Mouse (Mus musculus) liver, embryonic 14.5 days (tissue): Measurements from ENCODE around the gene Ms4a4c. TPM values are rescaled to one million over a fixed set of nuclear protein-coding genes. Genes with fewer than 3 reads are reported as not detected.
"Not testable (repeated sequence)": the region's sequence is repeated elsewhere in the genome, so short reads cannot be mapped to it uniquely, and the experiment has no call there.

Experiments used
- ATAC-seq: fragments of 200-750 bp; cut with Nextera tagmentation; 2 replicates; pipeline ENCODE4 v1.8.0; 2017; ENCODE audit warnings: moderate number of reproducible peaks, mild to moderate bottlenecking, moderate library complexity; ENCODE audit not compliant: insufficient read depth
- DNase-seq, 3 experiments: peaks; one replicate each; pipeline ENCODE4 v3.0.0-alpha.2; 2012 to 2013; ENCODE audit warnings: low read depth in 3 of 3, low spot score in 3 of 3
- H3K27ac ChIP-seq: fragments of 300-500 bp; sonication (generic); 2 replicates; pipeline ENCODE4 v1.5.1; 2014; ENCODE audit warnings: moderate library complexity, mild to moderate bottlenecking, control low read depth, inconsistent platforms
- H3K27me3 ChIP-seq: fragments of 300-500 bp; sonication (generic); 2 replicates; pipeline ENCODE4 v1.6.1; 2014; ENCODE audit warnings: mild to moderate bottlenecking, low read length, moderate library complexity; ENCODE audit not compliant: control insufficient read depth, insufficient read depth
- H3K36me3 ChIP-seq: fragments of 300-500 bp; sonication (generic); replicated peaks from 2 replicates; pipeline ENCODE4 v1.6.1; 2014; ENCODE audit warnings: low read depth; ENCODE audit not compliant: control insufficient read depth, insufficient read depth
- H3K4me1 ChIP-seq, 2 experiments: fragments of 200-500 bp in 1 of 2; fragments of 300-500 bp in 1 of 2; sonication (generic) in 1 of 2; replicated peaks; 2 replicates each; pipeline ENCODE4 v1.6.1; 2012 to 2014; ENCODE audit warnings: antibody characterized with exemption in 1 of 2, inconsistent platforms in 1 of 2, low read length in 1 of 2; ENCODE audit not compliant: control insufficient read depth in 2 of 2, insufficient read depth in 2 of 2
- H3K4me2 ChIP-seq: fragments of 300-500 bp; sonication (generic); 2 replicates; pipeline ENCODE4 v1.6.1; 2014; ENCODE audit warnings: low read depth, mild to moderate bottlenecking, control low read depth, moderate library complexity
- H3K4me3 ChIP-seq, 2 experiments: fragments of 200-500 bp in 1 of 2; fragments of 300-500 bp in 1 of 2; sonication (generic) in 1 of 2; 2 replicates each; pipeline ENCODE4 v1.5.1; 2012 to 2014; ENCODE audit warnings: low read depth in 2 of 2, low read length in 2 of 2, mild to moderate bottlenecking in 2 of 2, control low read depth in 1 of 2, inconsistent platforms in 1 of 2, moderate library complexity in 1 of 2; ENCODE audit not compliant: insufficient read depth in 1 of 2
- H3K9ac ChIP-seq: fragments of 300-500 bp; sonication (generic); replicated peaks from 2 replicates; pipeline ENCODE4 v1.6.1; 2014; ENCODE audit warnings: mild to moderate bottlenecking, control low read depth, moderate library complexity
- H3K9me3 ChIP-seq: fragments of 300-500 bp; sonication (generic); 2 replicates; pipeline ENCODE4 v1.6.1; 2016; ENCODE audit warnings: low read length, mixed read lengths; ENCODE audit not compliant: control insufficient read depth
- CTCF ChIP-seq: IDR thresholded peaks from 2 replicates; pipeline ENCODE4 v1.5.1; 2016; ENCODE audit warnings: antibody characterized with exemption, low read depth, control low read depth
- EP300 ChIP-seq: IDR thresholded peaks from 2 replicates; pipeline ENCODE4 v1.6.1; 2016; ENCODE audit warnings: antibody characterized with exemption, low read depth
- WGBS: fragments of 180-500 bp; shearing (Covaris S2); extraction: QIAGEN DNeasy Blood & Tissue Kit; methylation state at CpG from one replicate; pipeline ENCODE4 v1.1.7; 2014; ENCODE audit not compliant: insufficient replicate concordance; 5-methylcytosine and 5-hydroxymethylcytosine counted together
- polyA plus RNA-seq, 2 experiments: library from polyadenylated mRNA; depleted of rRNA in 1 of 2; stranded (reverse) in 1 of 2; unstranded in 1 of 2; fragments of >200 nt; fragmentation: Nextera tagmentation in 1 of 2; extraction: Ambion mirVana in 1 of 2; gene quantifications; 2 replicates each; pipeline versions ENCODE4 v1.2.1 to v1.2.3; 2012 to 2014

Gene Ms4a4c
- polyA plus RNA-seq, 2 experiments, result 0.36 to 1.5 TPM

DNA sequence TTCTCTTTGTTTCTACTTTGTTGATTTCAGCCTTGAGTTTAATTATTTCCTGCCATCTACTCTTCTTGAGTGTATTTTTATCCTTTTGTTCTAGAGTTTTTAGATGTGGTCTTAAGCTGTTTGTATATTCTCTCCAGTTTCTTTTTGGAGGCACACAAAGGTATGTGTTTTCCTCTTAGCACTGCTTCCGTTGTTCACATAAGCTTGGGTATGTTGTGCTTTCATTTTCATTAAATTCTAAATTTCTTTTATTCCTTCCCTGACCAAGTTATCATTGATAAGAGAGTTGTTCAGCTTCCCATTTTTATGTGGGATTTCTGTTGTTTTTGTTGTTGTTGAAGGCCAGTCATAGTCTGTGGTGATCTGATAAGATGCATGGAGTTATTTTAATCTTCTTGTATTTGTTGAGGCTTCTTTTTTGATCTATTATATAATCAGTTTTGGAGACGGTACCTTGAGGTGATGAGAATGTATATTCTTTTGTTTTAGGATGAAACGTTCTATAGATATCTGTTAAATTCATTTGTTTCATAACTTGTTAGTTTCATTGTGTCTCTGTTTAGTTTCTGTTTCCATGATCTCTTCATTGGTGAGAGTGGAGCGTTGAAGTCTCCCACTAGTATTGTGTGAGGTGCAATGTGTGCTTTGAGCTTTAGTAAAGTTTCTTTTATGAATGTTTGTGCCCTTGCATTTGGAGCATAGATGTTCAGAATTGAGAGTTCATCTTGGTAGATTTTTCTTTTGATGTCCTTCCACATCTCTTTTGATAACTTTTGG, 30.7 kb downstream of the Ms4a4c start:
- Histone ChIP-seq H3K9me3 (no peaks in the 10 kb centered on the region), H3K9ac (no peak overlapping the region), H3K4me1 (no peaks in the 10 kb centered on the region), H3K36me3 (no peaks in the 10 kb centered on the region), H3K4me3 (no peak overlapping the region), H3K27me3 (no peaks in the 10 kb centered on the region), H3K4me2 (no peak overlapping the region), H3K27ac (no peak overlapping the region)
- 61% methylated on average over 4 of the region's 4 CpGs for WGBS
- no peak for DNase-seq
- no peak for TF ChIP-seq EP300
- TF ChIP-seq CTCF, result no peak
- ATAC-seq, result no peak

DNA sequence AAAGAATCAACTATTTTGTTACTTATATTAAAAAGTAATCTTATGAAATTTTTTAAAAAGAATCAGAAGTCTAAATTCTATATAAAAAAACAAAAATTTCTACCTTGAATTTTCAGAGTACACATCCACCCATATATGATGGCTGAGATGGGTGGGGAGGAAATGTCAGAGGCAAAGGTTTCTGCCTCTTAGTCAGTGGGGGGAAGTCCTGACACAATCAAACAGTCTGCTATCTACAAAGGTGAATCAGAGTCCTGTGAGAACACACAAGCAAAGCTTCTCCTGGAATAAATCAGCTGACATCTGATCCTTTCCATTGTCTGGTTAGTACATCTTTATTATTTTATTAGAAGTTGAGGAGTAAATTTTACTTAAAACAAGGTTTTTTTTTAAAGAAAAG, 38.8 kb downstream of the Ms4a4c start, which contains the start of gene Ms4a4b:
TSS of gene Ms4a4b (plus strand) at position 216 of the 400 bp plus-strand sequence.
- H3K4me3 ChIP-seq, result no peak within 1 kb of the TSS
- DNase-seq, result no peak
- no peak for TF ChIP-seq EP300
- no peak for TF ChIP-seq CTCF
- no peak for ATAC-seq
- no peaks in the 10 kb centered on the region for H3K36me3 ChIP-seq
- no peaks in the 10 kb centered on the region for H3K4me1 ChIP-seq
- no peak within 1 kb of the TSS for H3K4me2 ChIP-seq
- no peak within 1 kb of the TSS for H3K9ac ChIP-seq
- no peaks in the 10 kb centered on the region for H3K27me3 ChIP-seq
- no peaks in the 10 kb centered on the region for H3K9me3 ChIP-seq
- H3K27ac ChIP-seq, result no peak within 1 kb of the TSS

DNA sequence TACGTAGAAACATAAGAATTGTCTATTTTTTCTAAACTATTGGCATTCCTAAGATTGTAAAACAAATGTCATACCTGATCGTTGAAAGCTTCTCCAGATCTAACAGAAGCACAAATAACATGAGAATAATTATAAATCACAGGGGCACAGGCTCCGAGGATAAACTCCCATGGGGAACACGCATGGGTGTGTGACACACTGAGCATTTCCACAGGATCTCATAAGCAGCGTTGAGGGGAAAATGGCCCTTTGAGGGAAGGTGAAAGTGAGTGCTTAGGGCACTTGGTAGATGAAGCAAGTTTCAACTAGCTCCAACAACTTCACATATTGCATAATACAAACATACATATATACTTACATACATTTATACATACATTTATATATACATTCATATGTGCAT, 39.4 kb downstream of the Ms4a4c start:
- Histone ChIP-seq H3K27ac (no peak overlapping the region), H3K9me3 (no peaks in the 10 kb centered on the region), H3K4me2 (no peak overlapping the region), H3K4me3 (no peak overlapping the region), H3K36me3 (no peaks in the 10 kb centered on the region), H3K4me1 (no peaks in the 10 kb centered on the region), H3K27me3 (no peaks in the 10 kb centered on the region), H3K9ac (no peak overlapping the region)
- DNase-seq (no peak), ATAC-seq (no peak)
- no peak for TF ChIP-seq CTCF
- TF ChIP-seq EP300, result no peak
- 68% methylated on average over 5 of the region's 5 CpGs for WGBS

DNA sequence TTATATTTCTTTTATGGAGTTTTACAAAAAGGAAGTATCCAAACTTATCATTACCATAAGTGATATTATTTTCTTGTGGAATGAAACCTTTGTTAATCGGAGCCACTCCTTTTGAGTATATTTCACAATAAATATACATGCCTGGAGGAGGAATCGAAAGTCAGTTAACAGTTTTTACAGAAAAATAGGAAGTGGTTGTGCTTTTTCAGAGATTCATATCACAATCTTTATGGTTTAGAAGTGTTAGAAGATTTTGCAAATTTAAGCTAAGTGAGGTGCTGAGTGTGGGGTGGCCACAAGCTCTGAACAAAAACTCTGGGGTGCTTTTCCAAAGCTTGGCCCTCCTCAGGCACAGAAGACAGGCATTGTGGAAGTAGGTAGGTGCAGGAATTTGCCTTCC, 42.7 kb downstream of the Ms4a4c start:
- ATAC-seq, result no peak
- Histone ChIP-seq H3K9ac (no peak overlapping the region), H3K4me3 (no peak overlapping the region), H3K36me3 (no peaks in the 10 kb centered on the region), H3K4me1 (no peaks in the 10 kb centered on the region), H3K27ac (no peak overlapping the region), H3K4me2 (no peak overlapping the region), H3K27me3 (no peaks in the 10 kb centered on the region), H3K9me3 (no peaks in the 10 kb centered on the region)
- TF ChIP-seq CTCF (no peak), EP300 (no peak)
- WGBS, result 37% methylated on average over 2 of the region's 2 CpGs
- no peak for DNase-seq

DNA sequence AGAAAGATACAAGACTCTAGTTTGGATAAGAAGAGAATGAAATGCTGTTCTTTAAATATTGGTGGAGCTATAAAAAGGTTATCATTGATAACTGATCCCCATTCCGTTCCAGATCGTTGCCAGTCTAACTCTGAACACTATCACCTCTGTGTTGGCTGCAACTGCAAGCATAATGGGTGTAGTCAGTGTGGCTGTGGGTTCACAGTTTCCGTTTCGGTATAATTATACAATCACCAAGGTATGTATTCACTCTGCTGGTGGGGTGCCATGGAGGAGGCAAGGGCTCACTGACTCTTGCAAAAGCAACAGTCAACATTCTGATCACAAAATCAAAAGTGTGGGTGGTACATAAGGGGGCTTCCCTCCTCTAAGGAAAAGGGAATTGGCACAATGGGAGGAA, 54.5 kb downstream of the Ms4a4c start:
- 69% methylated on average over 3 of the region's 4 CpGs for WGBS
- H3K36me3 ChIP-seq, result not testable (repeated sequence)

DNA sequence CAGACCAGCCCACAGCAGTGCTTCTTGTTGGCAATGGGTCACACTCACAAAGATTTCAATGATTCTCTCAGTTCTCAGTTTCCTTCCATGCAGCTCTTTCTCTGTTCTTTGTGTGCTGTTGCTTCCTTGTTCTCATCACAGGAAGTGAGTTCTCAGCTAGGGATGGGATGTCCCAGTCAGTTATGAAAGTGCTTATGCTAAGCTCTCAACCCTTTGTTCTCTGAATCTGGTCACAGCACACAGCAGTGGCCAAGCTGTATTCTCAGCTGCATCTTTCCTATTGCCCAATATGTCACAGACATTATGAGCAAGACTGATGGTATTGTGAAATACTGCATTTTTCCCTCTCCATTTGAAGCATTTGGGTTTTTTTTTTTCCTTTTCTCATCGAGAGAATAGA, 60.2 kb downstream of the Ms4a4c start:
- not testable (repeated sequence) for DNase-seq, H3K27ac ChIP-seq, ATAC-seq, H3K4me2 ChIP-seq, H3K9ac ChIP-seq, H3K36me3 ChIP-seq, H3K27me3 ChIP-seq, H3K9me3 ChIP-seq, H3K4me1 ChIP-seq, H3K4me3 ChIP-seq
- WGBS, result 10% methylated on average over 1 of the region's 1 CpGs

More for the DNA sequence above, 54.5 kb downstream of the Ms4a4c start:
- H3K4me3 ChIP-seq, H3K27ac ChIP-seq, DNase-seq, H3K9ac ChIP-seq, ATAC-seq, H3K4me2 ChIP-seq, H3K9me3 ChIP-seq, H3K27me3 ChIP-seq, H3K4me1 ChIP-seq: not testable (repeated sequence)
